Mouse (Mus musculus) lung, adult 18-20 months (tissue): ENCODE measurements around the gene Rhbdd2.
A peak's percentile ranks its signal among the peaks of the same experiment; 100 is the strongest.
"Not testable (repeated sequence)": the region's sequence is repeated elsewhere in the genome, so short reads cannot be mapped to it uniquely, and the experiment has no call there.

Experiments
- DNase-seq, 2 experiments: peaks; one replicate each; pipeline ENCODE4 v3.0.0; 2022; ENCODE audit warnings: mixed read lengths in 2 of 2

Rhbdd2 gene

GRCm38 (mm10) chr5:135632117-135632796, at the start of gene Rhbdd2:
Gene Rhbdd2 (plus strand): TSS chr5:135632618.
- peak; percentile 98 to 99 for DNase-seq

DNA sequence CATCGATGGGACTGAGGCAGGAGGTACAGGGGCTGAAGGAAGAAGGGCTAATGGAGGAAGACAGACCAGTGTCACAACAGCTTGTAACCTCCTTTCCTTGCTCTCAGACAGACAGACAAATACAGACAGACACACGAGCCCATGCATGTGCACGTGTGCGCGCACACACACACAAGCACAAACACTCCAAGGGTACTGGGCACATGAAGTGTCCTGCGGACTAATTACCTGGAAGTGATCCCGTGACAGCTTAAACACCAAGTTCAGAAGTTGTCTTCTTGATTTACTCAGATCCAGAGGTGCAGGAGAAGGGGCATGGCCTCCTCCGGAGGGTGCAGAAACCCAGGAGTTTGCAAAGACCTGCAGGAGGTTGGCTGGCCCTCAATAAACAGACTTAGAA, 46.7 kb upstream of the Rhbdd2 start:
- DNase-seq = no peak

GRCm38 (mm10) chr5:135587764-135588163, 44.7 kb upstream of the Rhbdd2 start:
- DNase-seq = no peak

DNA sequence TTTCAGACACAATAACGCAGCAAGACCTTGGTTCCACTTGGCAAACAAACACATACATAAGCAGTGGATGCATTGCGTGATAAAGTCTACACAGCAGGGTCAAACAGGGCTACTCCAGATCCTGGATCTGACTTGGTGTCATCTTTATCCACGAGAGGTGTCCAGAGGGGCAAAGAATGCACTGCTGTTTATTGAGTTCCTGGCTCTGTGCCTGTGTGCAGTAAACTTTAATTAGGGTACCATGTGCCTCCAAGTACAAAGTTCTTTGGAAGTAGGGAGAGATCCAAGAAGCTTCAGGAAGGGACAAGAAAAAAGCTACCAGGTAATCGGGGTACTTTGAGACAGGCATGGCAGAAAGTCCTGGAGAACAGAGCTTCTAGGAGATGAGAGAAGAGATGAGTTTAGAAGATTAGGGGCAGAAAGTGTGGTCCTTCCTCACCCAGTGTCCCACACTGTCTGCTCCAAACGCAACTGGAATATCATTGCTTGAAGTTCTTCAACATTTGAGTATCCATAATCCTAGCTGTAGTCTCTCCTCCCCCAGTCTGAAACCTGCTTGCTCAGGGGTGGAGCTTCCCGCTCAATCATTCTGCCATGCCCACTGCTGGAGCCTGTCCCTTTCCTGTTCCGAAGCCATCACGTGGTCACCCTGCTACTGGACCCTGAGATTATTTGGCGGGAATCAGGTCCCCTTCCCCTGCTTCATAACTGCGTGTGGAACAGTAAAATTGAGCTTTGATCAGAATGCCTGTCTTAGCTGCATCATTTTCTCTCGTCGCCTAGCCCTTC, 42.2 kb upstream of the Rhbdd2 start:
- no peak for DNase-seq

DNA sequence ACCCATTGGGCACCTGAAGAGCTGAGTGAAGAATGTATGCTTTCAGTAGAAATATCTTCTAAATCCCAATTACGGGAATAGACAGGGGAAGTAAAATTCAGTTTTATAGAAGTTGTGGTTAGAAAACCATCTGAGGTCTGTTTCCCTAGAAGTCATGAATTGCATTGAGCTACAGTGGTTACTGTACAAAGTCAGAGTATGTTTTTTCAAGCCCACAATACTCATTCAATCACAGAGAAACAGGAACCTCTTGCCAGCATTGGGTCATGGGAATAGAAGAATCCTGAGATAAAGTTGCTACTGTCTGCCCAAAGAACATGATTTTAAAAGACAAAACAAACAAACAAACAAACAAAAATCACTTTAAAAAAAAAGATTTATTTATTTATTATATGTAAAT, 27.8 kb upstream of the Rhbdd2 start:
- DNase-seq = not testable (repeated sequence)

- not testable (repeated sequence) for DNase-seq
Observed at GRCm38 (mm10) chr5:135606717-135607116, 25.7 kb upstream of the Rhbdd2 start.

DNA sequence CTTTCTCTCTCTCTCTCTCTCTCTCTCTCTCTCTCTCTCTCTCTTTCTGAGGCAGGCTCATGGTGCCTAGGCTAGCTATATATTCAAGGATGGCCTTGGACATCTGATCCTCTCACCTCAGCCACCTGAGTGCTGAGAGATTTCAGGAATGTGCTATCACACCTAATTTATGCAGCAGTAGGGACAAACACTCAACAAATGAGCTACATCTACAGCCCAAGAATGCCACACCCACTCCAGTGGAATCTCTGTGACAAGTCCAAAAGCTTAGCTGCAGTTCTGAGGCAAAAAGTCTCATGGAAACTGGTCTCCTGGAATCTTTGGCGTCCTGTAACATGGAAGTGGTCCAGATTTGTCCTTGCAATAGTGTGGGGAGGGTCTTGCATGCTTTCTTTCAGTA, 24.8 kb upstream of the Rhbdd2 start:
- DNase-seq = no peak

- no peak for DNase-seq
Observed at GRCm38 (mm10) chr5:135609794-135610193, 22.6 kb upstream of the Rhbdd2 start.

DNA sequence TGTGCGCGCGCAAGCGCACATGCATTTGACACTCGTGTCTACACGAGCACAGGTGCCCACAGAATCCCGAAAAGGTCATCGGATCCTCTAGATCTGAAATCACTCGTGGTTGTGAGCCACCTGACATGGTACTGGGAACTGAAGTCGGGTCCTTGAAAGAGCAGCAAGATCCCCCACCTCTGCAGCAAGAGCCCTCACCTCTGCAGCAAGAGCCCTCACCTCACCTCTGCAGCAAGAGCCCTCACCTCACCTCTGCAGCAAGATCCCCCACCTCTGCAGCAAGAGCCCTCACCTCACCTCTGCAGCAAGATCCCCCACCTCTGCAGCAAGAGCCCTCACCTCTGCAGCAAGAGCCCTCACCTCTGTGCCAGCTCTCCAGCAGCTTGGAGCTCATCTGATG, 12.7 kb upstream of the Rhbdd2 start:
- not testable (repeated sequence) for DNase-seq

DNA sequence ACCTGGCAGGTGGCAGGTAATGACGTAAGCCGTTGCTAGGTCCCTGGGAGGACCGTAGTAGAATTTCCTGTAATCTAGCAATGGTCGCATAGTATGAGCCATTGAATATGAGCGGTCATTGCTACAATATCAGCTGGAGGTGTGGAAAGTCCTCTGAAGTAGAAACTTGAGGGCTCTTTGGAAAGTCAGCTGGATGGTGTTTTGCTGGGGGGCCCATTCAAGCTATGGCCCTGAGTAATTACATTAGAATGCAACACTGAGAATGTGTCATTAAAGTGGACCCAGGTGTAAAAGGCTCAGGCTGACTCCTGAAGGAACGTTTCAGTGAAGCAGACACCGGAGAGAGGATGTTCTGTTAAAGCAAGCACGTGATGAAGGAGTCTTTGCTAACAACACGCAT, 11.9 kb upstream of the Rhbdd2 start:
- no peak for DNase-seq

DNA sequence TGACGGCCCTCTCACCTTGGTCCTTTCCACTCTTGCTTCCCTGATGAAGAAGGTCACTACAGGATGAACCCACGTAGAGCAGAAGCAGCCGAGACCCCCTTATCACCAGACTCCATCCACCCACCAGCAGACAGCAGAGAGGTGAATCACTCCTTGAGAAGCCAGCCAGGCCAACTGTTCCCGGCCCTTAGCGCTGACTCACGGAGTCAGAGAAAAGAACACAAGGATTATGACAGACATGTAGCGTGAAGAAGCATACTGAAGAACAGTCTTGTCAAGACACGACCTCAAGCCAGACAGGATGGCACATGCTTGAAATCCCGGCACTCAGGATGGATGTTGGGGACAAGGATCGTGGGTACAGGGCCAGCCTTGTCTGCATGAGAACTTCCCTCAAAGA, 10.7 kb upstream of the Rhbdd2 start:
- no peak for DNase-seq

GRCm38 (mm10) chr5:135623006-135623563, 9.3 kb upstream of the Rhbdd2 start:
- no peak for DNase-seq

DNA sequence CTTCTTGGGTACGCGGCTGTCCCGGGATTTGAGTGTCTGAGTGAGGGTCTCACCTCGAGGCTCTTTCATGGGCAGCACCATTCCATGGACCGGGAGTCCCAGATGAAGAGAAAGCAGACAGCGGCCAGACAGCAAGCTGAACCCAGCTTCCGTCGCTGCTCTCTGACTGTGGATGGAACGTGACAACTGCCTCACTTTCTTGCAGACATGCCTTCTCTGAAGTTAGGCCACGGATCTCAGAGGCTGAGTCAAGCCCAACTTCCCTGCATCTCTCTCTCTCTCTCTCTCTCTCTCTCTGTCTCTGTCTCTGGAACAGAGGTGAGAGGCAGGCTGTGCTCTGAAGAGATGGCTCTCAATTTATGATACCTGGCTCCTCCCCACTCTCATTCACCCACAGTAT, 3.5 kb upstream of the Rhbdd2 start:
- DNase-seq = no peak

DNA sequence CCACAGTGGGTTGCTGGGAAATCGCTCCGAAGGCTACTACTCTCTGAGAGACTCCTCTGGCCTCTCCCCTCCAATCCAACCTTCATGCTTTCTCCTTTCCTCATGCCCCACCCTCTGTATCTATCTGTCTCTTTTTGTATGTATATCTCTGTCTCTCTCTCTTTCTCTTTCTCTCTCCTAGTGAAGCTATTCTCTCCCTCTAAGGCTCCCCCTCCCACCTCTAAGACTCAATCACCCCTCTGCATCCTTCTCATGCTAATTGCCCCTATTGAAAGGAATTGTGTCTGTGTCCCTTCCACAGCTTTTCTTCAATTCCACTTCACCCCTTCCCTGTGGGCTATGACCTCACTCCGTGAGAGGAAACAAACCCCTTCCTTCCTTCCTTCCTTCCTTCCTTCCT, 3.0 kb upstream of the Rhbdd2 start:
- DNase-seq = no peak

DNA sequence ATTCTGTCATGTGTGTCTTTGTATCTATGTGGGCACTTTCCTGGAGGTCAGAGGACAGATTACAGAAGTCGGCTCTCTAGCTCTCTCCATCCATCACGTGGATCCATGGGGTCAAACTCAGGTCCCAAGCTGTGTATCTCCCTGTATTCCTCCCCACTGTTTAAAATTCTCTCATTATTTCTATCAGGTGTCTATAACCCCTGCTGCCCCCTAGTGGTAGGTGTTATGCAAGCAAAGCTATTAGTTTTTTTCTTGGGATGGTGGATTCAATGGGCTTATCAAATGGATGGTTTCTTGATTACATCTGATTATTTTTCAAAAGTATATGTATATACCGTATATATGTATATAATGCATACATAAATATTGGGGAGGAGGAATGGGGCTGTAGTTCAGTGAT, 1.8 kb upstream of the Rhbdd2 start:
- DNase-seq = peak in 1 of 2 experiments; percentile 66

DNA sequence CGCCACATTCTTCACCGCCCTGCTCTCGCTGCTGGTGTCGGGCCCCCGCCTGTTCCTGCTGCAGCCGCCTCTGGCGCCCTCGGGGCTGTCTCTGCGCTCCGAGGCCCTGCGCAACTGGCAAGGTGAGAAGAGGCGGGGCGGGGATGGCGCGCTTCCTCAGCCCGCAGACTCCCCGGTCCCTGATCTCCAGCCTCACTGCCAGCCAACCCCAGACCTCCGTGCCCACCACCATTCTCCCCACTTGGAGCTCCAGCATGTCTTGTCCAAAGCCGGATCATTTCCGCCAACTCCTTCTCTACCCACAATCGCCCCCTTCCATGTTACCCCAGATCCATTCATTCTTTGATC, 353 bp downstream of the Rhbdd2 start:
- DNase-seq = no peak

DNA sequence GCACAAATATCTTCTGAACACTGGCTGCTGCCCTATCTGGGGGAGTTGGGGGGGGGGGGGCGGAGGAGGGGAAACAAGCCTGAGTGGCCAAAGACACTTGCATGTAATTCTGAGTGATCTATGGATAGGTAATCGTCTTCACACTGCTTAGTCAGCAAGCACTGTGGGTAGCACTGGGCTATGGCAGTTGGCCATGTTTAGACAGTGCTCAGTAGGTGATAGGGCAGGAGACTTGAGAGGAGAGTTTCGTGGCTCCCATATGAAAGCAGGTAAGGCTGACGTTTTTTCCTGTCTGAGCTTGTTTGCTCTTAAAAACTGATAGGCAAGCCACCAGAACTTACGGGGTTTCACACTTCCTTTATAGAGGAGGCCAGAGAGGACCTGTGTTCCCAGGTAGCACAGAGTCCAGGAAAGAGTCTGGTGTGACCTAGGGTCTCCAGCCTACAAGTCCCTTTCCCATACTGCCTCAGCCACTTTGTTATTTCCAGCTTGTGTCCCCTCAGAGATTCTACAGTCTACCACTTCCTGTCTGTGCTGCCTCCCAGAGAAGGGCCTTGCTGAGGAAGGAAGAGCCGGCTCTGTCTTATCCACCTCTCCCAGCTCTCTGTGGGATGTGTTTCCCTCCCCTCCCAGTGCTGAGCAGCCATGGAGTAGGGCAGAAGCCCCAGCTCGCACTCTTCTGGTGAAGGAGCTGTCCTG, 7.5 kb downstream of the Rhbdd2 start:
- DNase-seq = peak in 1 of 2 experiments; percentile 67

DNA sequence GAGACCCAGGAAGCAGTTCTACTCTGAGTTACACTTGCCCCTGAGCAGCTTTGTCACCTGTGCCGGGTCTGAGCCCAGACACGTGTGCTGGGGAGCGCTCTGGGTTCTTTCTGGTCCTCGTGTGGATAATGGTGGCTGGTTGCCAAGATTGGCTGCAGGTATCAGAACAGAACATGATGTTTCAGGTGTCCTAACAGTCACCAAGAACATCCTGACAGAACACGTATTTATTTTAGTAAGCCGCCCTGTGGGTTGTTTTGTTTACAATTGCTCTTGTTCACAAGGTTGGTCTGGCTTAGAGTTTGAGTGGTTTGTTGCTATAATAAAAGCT, 8.0 kb downstream of the Rhbdd2 start:
- DNase-seq = peak in 1 of 2 experiments; percentile 58

DNA sequence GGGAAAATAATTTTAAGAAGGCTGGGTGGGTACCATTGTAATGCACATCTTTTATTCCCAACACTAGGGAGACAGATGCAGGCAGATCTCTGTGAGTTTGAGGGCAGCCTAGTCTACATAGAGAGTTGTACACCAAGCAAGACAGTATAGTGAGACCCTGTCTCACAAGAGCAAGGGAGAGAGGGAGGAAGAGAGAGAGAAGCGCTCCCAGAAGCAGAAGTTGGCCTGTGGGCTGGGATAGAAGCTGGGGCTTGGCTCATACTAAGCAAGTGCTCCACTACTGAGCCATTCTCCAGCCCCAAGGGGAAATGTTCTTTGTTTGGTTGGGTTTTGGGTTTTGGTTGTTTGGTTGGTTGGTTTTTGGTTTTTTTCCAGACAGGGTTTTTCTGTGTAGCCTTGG, 8.6 kb downstream of the Rhbdd2 start:
- no peak for DNase-seq

- no peak for DNase-seq
Observed at GRCm38 (mm10) chr5:135642686-135643551, 10.5 kb downstream of the Rhbdd2 start.

DNA sequence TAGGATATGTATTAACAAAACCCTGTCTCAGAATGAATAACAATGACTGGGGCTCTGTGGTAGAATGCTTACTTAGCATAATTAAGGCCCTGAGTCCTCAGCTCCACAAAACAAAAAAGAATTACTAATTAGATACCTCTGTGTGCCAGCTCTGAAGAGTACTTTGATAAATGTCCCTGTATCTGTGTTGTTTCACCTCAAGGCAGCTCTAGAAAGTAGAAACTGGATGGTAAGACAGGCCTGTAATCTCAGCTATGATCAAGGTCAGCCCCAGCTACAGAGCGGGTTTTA, 11.1 kb downstream of the Rhbdd2 start:
- DNase-seq = no peak

DNA sequence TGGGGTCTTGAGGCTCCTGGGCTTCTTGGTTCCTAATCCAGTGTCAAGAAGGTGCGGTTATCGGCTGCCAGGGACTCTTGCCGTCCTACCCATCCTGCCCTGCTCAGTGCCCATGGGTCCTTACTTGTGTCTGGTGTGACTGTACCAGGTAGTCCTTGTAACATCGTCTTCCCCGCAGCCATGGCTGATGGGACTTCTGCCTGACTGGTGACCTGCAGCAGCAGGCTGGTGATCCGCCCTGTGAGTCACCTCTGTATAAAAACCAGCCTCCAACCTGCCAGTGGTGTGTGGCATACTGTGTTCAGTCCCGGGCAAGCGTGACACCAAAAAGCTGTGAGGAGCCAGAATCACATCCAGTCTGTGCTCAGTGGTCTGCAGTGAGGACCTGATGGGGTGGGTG, 11.5 kb downstream of the Rhbdd2 start:
- no peak for DNase-seq

GRCm38 (mm10) chr5:135645330-135645729, 12.9 kb downstream of the Rhbdd2 start:
- DNase-seq = no peak
